Mouse (Mus musculus): ENCODE measurements around the gene Ctsr. TPM values are rescaled to one million over a fixed set of nuclear protein-coding genes. Genes with fewer than 3 reads are reported as not detected.
"Not testable (repeated sequence)": the region's sequence is repeated elsewhere in the genome, so short reads cannot be mapped to it uniquely, and the experiment has no call there.

Gene Ctsr
- not detected for total RNA-seq (2021)
- long read RNA-seq, experiment 1 = 0 reads
- long read RNA-seq, experiment 2 = 0 reads

DNA sequence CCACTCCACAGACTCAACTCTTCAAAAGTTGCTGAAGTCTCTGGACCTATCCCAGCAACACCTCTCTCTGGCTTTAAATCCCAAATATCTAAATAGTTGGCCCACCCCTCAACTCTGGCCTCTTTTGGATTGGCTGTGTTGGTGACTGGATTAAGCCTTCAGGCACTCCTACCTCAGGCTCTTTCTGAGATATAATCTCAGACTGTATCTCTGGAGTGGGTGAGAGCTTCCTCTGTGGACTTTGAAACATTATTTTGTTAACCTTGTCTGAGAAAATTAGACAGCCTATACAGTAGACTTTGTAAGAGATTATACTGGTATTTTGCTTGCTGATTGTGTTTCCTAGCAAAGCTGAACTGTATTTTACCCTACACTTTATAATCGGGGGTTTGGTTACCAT is at the start of gene Ctsr:
Gene Ctsr (minus strand): TSS at position 101 of the 400 bp plus-strand sequence.
- no peak for DNase-seq

DNA sequence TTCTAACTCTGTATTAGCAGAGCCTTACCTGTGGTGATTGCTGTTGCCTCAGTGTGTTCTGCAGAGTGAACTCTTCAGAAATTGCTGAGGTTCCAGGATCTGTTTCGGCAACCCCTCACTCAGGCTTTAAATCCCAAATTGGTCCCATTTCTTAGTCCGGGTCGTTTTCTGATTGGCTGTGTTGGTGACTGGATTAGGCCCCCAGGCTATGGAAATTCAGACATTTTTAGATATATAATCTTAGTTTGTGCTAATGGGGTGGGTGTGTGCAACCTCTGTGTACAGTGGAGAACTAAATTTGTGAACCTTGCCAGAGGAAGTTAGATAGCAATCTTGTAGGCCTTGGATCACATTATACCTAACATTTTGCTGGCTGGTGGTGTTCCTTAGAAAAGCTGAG is 39.3 kb upstream of the Ctsr start, which contains the start of gene Cts6:
Gene Cts6 (minus strand): TSS at position 101 of the 400 bp plus-strand sequence.
- DNase-seq = no peak

DNA sequence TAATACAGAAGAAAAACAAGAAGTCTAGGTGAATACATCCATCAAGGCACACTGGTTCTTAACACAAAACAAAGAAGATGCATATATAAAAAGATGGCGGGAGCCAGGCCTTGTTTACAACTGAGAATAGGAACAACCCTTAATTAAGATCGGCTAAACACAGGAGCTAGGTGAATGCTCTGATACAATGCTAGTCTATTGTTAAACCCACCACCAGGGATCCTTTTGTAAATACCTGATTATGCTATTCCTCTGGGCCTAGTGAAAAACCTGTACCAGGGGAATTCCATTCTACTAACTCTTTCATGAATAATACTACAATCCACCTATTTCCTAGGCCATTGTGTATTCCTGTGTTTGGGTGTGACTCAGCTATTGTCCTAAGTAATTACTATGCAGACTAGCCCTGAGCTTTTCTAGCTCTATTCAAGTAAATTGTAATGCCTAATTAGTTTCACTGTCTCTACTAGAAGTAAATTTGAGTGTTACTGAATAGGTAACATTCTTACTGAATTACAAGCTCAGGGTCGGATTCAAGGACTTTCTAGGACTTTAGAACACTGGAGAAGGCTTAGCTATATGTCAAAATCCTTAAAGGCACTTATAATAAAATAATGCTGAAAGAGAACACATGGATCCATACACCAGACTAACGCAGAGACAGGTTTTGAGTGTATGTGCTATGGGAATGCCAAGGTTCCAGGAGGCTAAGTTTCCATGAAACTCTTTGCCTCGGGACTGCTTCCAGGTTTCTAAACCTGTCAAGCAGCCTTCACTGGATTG is 21.3 kb upstream of the Ctsr start:
- not testable (repeated sequence) for DNase-seq

DNA sequence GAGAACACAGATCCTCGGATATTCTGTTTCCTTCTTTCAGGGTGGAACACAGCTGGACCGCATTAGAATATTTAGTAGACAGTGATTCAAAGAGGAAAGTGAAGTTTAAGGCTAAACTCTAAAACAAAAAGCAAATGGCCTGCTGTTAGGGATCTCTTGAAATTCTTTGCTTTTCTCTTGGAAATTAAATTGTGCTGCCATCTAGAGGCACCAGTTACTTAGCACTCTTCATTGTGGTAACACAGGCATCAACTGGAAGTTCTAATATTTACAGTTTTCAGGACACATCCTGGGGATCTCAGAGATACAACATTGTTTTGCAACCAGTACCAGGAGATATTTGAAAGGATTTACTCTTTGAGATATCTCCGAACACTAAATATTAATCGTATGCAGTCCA is 566 bp upstream of the Ctsr start:
- no peak for DNase-seq

Other genes with a start within 250 kb of the Ctsr start
- not detected for gene Gm49393, start 228.7 kb downstream of the Ctsr start, total RNA-seq (2021)
- 1 to 10 TPM in 1 of 2 experiments, under 1 TPM in 1; 0.70 to 1.8 TPM for gene Gm49391, start 227.7 kb downstream of the Ctsr start, total RNA-seq (2021)
- 10 to 100 TPM; 44.4 to 56.3 TPM for gene Ctla2a, start 227.6 kb downstream of the Ctsr start, total RNA-seq (2021)
- not detected for gene Tpbpa, start 222.3 kb downstream of the Ctsr start, total RNA-seq (2021)
- gene Ctsj, start 158.3 kb downstream of the Ctsr start, total RNA-seq (2021) = not detected
- gene Ctsq, start 123.6 kb downstream of the Ctsr start, total RNA-seq (2021) = not detected
- not detected for gene Cts6, start 39.2 kb upstream of the Ctsr start, total RNA-seq (2021)
- gene Cts8, start 91.1 kb upstream of the Ctsr start, total RNA-seq (2021) = not detected
- not detected for gene Gm49398, start 124.6 kb upstream of the Ctsr start, total RNA-seq (2021)
- not detected for gene Cts7, start 193.9 kb upstream of the Ctsr start, total RNA-seq (2021)